Mouse (Mus musculus): ENCODE data around the gene Kcnj10.

GRCm38 (mm10) chr1:172357550-172357949 is 16.5 kb downstream of the Kcnj10 start:
- TF ChIP-seq CTCF (IDR thresholded peaks at IDR 0.05; ENCODE audit: low read depth, low read length) (peak; percentile 89), POLR2A (IDR thresholded peaks at IDR 0.05; ENCODE audit: borderline replicate concordance, low read depth, low read length) (no peak)

All from bone marrow macrophage, adult 2 months (primary cell).